Mouse (Mus musculus): Measurements from ENCODE around the gene Pmpca.

DNA sequence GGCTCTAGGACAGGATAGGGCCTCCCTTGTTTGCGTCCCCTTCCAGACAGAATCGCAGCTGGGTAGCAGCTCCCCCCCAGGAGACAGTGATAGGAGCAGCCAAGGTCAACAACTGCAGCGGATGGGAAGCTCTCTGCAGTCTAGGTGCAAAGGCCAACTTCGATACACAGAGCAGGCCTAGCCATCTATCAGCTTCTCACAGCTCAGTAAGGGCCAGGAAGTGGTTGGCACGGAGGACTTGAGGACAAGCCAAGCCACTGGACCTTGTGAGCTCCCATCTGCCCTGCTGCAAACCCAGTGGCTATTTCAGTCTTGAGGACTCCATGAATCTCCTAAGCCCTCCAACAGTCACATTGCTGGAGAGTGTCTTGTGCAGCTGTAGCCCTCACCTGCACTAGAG lies 10.5 kb downstream of the Pmpca start:
- no peak for TF ChIP-seq CTCF (IDR thresholded peaks at IDR 0.05; ENCODE audit: control insufficient read depth, insufficient read depth, insufficient replicate concordance, low read depth, low read length)
- peak; percentile 17; the same call in 1 of the 2 replicates for TF ChIP-seq POLR2A (IDR thresholded peaks at IDR 0.05; ENCODE audit: control insufficient read depth, low read depth, low read length)
